Mouse (Mus musculus) NIH3T3 (cell line): ENCODE data around the gene Fam160b1.

Experiments used
- DNase-seq: peaks from one replicate; pipeline ENCODE4 v3.0.0-alpha.2; 2012; ENCODE audit warnings: low read depth

Fam160b1 gene

DNA sequence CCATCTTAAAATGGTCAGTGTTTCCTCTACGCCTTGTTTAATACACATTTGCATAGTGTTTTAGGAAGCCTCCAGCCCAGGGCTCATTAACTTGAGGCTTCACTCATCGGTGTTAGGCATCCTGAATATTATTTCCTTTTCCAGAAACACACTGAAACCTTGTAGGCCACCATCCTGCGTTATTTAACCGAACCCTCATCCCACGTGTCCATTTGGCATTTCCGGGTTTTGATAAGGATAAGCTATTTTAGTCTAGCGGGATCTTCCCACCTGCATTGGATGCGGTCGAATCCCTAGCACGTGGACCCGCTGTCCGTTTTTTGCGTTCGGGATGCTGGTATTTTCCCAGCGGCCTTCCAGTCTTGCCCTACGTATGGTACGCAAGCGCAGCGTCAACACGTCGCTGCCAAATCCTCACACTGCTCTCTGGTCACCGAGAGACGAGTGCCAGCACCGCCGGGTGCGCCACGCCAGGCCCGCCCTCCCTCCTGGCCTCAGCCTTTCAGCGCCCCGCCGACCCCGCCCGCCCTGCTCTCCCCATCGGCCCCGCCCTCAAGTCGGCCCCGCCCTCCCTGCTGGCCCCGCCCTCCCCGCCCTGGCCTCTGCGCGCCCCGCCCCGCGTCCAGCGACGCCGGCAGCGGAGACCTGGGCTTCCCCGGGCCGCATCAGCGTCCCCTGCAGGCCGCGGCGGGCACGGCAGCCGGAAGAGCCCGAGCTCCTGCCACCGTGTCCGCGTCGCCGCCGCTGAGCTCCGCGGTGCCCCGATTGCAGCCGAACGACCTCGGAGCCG is at the start of gene Fam160b1:
Fam160b1 (plus strand) TSS at position 340 of the 790 bp plus-strand sequence.
- DNase-seq = peak; percentile 99

- DNase-seq = no peak
These were observed 47.3 kb upstream of the Fam160b1 start for GRCm38 (mm10) chr19:57313226-57313625.

- peak; percentile 20 for DNase-seq
These were observed 46.6 kb upstream of the Fam160b1 start for GRCm38 (mm10) chr19:57313891-57314345.

DNA sequence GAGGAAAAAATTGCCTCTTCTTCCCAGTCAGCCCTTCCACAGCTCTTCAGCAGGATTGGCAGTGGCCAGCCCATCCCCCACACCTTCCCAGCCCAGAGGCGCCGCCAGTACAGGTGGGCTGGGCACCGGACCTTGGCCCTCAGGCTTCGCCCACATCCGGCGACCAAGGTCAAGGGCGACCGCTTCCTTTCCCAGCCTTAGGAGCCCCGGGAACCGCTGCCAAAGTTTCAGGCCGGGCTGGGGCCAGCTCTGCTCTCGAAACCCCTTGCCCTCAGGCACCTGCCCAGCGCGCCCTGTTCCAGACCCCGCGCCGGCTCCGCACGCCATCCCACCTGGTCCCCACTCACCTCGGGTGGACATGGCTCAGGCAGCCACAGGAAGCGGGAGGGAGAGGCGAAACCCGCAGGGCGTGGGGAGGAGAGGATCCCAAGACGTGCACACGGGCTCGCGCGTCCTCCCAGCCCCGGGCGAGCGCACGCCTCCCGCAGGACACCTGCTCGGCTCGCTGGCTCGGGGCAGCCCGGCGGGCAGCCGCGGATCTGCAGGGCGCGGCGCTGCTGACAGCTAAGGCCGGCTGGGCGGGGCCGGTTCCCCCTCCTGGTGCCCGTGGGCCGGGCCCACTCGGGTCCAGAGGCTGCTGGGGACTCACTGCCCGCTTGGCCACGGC is 46.0 kb upstream of the Fam160b1 start, which contains the start of gene Ablim1:
Ablim1 (minus strand) TSS at position 574 of the 667 bp plus-strand sequence.
- DNase-seq = peak; percentile 59

GRCm38 (mm10) chr19:57315013-57315565 is 45.4 kb upstream of the Fam160b1 start:
- no peak for DNase-seq

DNA sequence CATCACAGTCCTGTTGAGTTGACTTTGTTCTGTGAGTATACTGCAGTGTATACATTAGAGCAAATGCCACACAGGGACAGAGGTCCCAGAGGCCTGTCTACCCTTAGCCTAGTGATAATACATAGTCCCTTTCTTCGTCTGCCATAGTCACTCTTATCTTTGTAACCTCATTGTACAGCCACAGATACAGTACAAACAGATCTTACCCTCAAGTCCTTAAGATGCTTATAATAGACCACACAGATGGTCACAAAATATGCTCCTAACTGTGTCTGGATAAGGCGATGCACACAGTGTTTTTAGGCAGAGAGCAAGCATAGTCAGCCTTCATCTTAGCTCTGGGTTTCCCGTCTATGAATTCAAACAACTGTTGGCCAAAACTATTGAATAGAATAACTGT is 43.9 kb upstream of the Fam160b1 start:
- DNase-seq = no peak

- no peak for DNase-seq
These were observed 39.7 kb upstream of the Fam160b1 start for GRCm38 (mm10) chr19:57320656-57321382.

DNA sequence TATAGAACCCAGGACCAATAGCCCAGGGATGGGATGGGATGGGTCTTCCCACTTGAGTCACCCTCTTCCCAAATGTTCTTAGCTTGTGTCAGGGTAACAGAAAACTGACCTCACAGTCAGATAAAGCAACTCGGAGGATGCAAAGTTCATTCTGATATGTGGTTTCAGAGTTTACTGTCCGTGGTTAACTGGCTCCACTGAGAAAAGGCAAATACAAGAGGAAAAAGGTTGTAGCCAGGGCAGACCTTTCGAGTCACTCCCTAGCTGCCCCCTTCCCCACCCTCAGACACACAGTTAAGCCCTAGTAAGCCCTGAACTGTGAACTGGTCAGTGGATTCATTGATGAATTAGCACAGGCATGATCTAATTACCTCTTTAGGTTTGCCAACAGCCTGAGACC is 38.6 kb upstream of the Fam160b1 start:
- no peak for DNase-seq

DNA sequence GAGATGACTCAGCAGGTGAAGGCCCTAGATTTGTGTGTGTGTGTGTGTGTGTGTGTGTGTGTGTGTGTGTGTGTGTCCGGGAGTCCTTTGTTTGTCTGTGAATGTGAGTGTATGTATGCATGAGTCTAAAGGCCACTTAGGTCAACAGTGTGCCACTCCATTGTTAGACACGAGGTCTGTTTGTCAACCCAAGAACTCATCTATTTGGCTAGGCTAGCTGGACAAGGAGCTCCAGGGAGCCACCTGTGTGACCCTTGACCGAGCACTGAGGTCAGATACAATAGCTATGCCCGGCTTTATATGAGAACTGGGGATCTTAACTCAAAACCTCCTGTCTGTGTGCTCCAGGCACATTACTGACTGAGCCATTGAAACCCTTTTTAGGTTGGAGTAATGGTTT is 38.0 kb upstream of the Fam160b1 start:
- no peak for DNase-seq

GRCm38 (mm10) chr19:57323087-57323486 is 37.4 kb upstream of the Fam160b1 start:
- DNase-seq = peak; percentile 63

- DNase-seq = peak; percentile 88
These were observed 34.7 kb upstream of the Fam160b1 start for GRCm38 (mm10) chr19:57325748-57326300.

DNA sequence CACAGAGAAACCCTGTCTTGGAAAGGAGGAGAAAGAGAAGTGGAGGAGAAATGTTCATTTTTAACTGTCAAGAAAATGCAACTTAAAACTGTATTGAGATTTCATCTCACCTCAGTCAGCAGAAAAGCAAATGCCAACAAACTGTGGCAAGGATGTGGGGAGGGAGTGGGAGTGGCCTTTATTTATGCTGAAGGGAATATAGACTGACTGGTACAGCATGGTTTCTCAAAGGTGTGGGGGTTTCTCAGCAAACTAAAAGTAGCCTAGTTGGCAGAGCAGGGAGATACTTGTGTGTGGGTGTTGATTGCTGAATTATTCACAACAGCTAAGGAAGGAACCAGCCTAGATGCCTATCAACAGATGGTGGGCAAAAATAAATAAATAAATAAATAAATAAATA is 32.8 kb upstream of the Fam160b1 start:
- DNase-seq = no peak

GRCm38 (mm10) chr19:57328269-57328668 is 32.2 kb upstream of the Fam160b1 start:
- no peak for DNase-seq

GRCm38 (mm10) chr19:57328792-57329191 is 31.7 kb upstream of the Fam160b1 start:
- peak; percentile 85 for DNase-seq

GRCm38 (mm10) chr19:57330309-57330708 is 30.2 kb upstream of the Fam160b1 start:
- peak; percentile 40 for DNase-seq

DNA sequence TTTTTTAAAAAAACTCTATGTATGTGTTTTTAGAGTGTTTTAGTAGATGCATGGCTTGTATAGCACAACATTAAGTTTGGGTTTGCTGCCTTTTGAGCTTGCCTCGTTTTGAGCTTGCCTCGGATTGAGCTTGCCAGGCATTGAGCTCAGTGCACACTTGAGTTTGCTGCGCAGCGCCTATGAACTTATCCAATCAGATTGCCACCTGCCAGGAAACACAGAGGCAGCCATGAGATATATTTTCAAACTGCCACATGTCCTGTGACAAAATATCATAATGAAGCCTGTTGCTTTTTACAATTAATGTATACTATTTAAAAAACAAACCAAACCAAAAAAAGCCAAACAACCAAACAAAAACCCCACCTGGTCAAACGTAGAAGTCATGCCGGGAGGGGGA is 29.2 kb upstream of the Fam160b1 start:
- DNase-seq = no peak

DNA sequence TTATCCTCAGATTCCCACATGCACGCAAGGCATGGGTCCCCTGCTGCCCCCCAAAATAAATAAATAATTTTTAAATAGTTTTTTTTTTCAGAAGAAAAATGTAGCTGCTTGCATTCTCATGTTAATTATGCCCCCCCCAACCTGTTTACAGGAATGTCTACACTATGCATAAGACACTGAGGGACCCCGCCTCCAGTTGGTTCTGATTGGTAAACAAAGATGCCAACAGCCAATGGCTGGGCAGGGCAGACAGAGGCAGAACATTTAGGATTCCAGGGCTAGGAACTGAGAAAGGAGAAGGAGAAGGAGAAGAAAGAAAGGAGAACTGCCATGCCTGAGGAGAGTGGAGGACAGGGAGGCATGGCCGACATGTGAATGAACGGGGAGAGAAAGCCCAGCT is 27.1 kb upstream of the Fam160b1 start:
- DNase-seq = no peak

DNA sequence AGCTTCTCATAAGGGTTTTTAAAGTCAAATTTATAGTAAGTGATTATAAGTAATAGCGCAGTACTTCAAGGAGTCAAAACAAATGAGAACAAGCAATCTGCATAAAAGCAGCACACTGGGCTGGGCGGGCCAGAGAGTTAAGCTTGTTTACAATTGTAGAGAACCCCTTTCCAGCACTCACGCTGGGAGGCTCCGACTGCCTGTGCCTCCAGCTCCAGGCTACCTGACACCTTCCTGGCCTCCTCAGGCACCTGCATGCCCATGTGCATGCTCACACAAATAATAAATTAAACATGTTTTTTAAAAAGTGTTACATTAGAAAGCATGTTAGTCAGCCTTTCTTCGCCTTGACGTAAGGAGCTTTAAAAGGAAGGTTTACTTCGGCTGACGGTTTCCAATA is 25.3 kb upstream of the Fam160b1 start:
- DNase-seq = no peak

GRCm38 (mm10) chr19:57339281-57339864 is 21.1 kb upstream of the Fam160b1 start:
- DNase-seq = no peak

DNA sequence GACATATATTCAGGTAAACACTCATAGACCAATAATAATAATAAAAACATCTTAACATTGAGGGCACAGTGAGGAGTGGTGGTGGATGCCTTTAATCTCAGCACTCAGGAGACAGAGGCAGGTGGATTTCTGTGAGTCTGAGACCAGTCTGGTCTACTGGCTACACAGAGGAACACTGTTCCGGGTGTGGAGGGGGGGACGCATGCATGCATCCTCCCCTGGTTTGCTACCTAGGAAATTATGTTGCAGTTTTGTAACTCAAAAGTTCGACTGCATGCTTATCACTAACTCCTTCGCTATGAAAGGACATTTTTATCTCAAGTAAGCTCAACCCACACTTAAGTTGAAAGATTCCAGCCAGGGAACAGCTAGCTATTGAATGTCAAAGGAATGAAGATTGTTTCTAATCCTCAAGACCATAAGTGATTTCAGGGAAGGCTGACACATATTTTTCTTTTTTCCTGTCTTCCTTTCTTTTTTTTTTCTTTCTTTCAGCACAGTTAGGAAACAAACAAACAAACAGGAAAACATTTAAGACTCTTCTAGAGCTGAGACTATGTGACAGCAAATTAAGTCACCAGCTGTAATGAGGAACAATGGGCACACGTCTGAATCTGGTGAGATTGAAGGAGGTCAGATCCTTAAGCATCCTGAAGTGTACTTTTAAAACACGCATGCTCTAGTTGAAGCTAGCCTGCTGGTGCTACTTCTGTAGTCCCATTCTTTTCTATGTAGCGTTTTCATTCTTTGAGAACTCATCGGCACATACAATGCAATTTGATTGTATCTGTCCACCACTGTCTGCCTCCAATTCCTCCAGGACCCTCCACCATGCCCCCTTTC is 19.4 kb upstream of the Fam160b1 start:
- DNase-seq = no peak

DNA sequence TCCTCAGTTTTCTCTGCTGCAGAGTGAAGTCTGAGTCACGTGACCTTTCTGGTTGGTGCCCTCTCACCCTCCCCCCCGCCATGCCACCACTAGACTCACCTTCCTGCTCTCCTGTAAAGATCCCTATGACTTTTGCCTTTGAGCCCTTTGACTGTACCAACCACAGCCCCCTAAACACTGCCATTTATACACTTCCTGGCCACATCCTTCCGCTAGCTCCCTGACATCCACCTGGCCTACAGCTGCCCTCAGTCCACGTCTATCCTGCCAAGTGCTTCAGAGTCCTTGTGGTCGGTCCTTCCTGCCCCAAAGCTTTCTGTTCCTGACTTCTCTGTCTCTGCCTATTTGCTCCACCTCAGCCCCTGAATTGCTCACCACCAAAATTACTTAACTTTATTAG is 16.6 kb upstream of the Fam160b1 start:
- no peak for DNase-seq
